Mouse (Mus musculus): ENCODE results near the gene Arhgef18. TPM values are rescaled to one million over a fixed set of nuclear protein-coding genes. Genes with fewer than 3 reads are reported as not detected.

Gene Arhgef18
- polyA plus RNA-seq, 1 experiment: 67.7 TPM

- TF ChIP-seq POLR2A (IDR thresholded peaks at IDR 0.05; ENCODE audit: insufficient read depth, low read length) (no peak), CTCF (IDR thresholded peaks at IDR 0.05; ENCODE audit: low read depth, low read length) (peak; percentile 84), EP300 (IDR thresholded peaks at IDR 0.05; ENCODE audit: insufficient read depth, low read depth, low read length) (no peak)
- Histone ChIP-seq H3K9me3 (replicated peaks; ENCODE audit: control insufficient read depth, insufficient read depth, low read length, poor library complexity, severe bottlenecking) (no peaks in the 10 kb centered on the region), H3K27ac (ENCODE audit: insufficient read depth, low read length) (no peak overlapping the region), H3K27me3 (ENCODE audit: control insufficient read depth, insufficient read depth, low read length, poor library complexity, severe bottlenecking) (no peaks in the 10 kb centered on the region), H3K9ac (ENCODE audit: low read depth, poor library complexity, severe bottlenecking) (no peak overlapping the region), H3K4me3 (ENCODE audit: low read depth, low read length) (no peak overlapping the region), H3K36me3 (ENCODE audit: control insufficient read depth, insufficient read depth, low read length, poor library complexity, severe bottlenecking) (peaks cover 69% of the 10 kb centered on the region), H3K4me1 (ENCODE audit: control insufficient read depth, insufficient read depth, low read length) (no peaks in the 10 kb centered on the region)
Measured at GRCm38 (mm10) chr8:3439510-3439909, 46.7 kb downstream of the Arhgef18 start.

DNA sequence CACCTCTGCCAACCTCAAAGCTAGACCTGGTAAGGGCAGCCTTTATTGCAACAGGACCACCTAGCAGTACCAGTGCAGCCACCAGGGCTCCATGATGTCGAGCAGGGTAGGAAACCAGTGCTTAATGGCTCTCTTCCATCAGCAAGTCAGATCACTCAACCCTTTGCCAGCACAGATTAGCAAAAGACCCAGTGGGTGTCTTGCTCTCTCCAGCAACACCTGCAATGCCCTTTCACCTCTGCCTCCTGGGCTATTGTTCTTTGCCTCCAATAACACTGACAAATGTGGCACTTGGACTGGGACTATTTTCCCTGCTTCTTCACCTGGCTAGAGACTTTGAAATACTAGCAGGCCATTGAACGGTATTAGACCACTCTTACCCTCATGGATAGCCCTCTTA lies 56.4 kb downstream of the Arhgef18 start:
- H3K9ac ChIP-seq (ENCODE audit: low read depth, poor library complexity, severe bottlenecking): no peak overlapping the region
- H3K27me3 ChIP-seq (ENCODE audit: control insufficient read depth, insufficient read depth, low read length, poor library complexity, severe bottlenecking): no peaks in the 10 kb centered on the region
- TF ChIP-seq EP300 (IDR thresholded peaks at IDR 0.05; ENCODE audit: insufficient read depth, low read depth, low read length) (no peak), CTCF (IDR thresholded peaks at IDR 0.05; ENCODE audit: low read depth, low read length) (no peak), POLR2A (IDR thresholded peaks at IDR 0.05; ENCODE audit: insufficient read depth, low read length) (no peak)
- no peak overlapping the region for H3K4me3 ChIP-seq (ENCODE audit: low read depth, low read length)
- no peak overlapping the region for H3K27ac ChIP-seq (ENCODE audit: insufficient read depth, low read length)
- H3K4me1 ChIP-seq (ENCODE audit: control insufficient read depth, insufficient read depth, low read length): no peaks in the 10 kb centered on the region
- H3K36me3 ChIP-seq (ENCODE audit: control insufficient read depth, insufficient read depth, low read length, poor library complexity, severe bottlenecking): peaks cover 61% of the 10 kb centered on the region
- H3K9me3 ChIP-seq (replicated peaks; ENCODE audit: control insufficient read depth, insufficient read depth, low read length, poor library complexity, severe bottlenecking): peaks cover 3% of the 10 kb centered on the region; the same call in 1 of the 2 replicates

GRCm38 (mm10) chr8:3450670-3451069 lies 57.9 kb downstream of the Arhgef18 start:
- H3K9ac ChIP-seq (ENCODE audit: low read depth, poor library complexity, severe bottlenecking): no peak overlapping the region
- H3K36me3 ChIP-seq (ENCODE audit: control insufficient read depth, insufficient read depth, low read length, poor library complexity, severe bottlenecking): peaks cover 72% of the 10 kb centered on the region
- peak; percentile 97 for TF ChIP-seq CTCF (IDR thresholded peaks at IDR 0.05; ENCODE audit: low read depth, low read length)
- TF ChIP-seq POLR2A (IDR thresholded peaks at IDR 0.05; ENCODE audit: insufficient read depth, low read length): no peak
- no peak for TF ChIP-seq EP300 (IDR thresholded peaks at IDR 0.05; ENCODE audit: insufficient read depth, low read depth, low read length)
- no peaks in the 10 kb centered on the region for H3K4me1 ChIP-seq (ENCODE audit: control insufficient read depth, insufficient read depth, low read length)
- no peak overlapping the region for H3K27ac ChIP-seq (ENCODE audit: insufficient read depth, low read length)
- no peak overlapping the region for H3K4me3 ChIP-seq (ENCODE audit: low read depth, low read length)
- peaks cover 3% of the 10 kb centered on the region; the same call in 1 of the 2 replicates for H3K9me3 ChIP-seq (replicated peaks; ENCODE audit: control insufficient read depth, insufficient read depth, low read length, poor library complexity, severe bottlenecking)
- H3K27me3 ChIP-seq (ENCODE audit: control insufficient read depth, insufficient read depth, low read length, poor library complexity, severe bottlenecking): no peaks in the 10 kb centered on the region

DNA sequence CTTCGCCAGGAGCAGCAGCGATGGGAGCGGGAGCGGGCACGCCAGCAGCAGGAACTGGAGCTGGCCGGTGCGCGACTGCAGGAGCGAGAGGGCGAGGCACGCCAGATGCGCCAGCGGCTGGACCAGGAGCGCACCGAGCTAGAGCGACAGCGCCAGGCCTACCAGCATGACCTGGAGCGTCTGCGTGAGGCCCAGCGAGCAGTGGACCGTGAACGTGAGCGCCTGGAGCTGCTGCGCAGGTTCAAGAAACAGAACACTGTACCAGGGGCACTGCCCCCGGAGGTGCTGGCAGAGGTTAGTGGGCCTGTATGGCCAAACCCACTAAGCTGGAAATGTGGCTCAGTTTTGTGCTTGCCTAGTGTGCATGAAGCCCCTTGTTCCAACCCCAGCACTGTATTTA lies 59.2 kb downstream of the Arhgef18 start:
- Histone ChIP-seq H3K4me3 (ENCODE audit: low read depth, low read length) (peak overlapping the region; percentile 1; the same call in 1 of the 2 replicates), H3K9ac (ENCODE audit: low read depth, poor library complexity, severe bottlenecking) (no peak overlapping the region), H3K9me3 (replicated peaks; ENCODE audit: control insufficient read depth, insufficient read depth, low read length, poor library complexity, severe bottlenecking) (peaks cover 3% of the 10 kb centered on the region; the same call in 1 of the 2 replicates), H3K27me3 (ENCODE audit: control insufficient read depth, insufficient read depth, low read length, poor library complexity, severe bottlenecking) (no peaks in the 10 kb centered on the region), H3K36me3 (ENCODE audit: control insufficient read depth, insufficient read depth, low read length, poor library complexity, severe bottlenecking) (peaks cover 74% of the 10 kb centered on the region), H3K27ac (ENCODE audit: insufficient read depth, low read length) (no peak overlapping the region), H3K4me1 (ENCODE audit: control insufficient read depth, insufficient read depth, low read length) (no peaks in the 10 kb centered on the region)
- TF ChIP-seq POLR2A (IDR thresholded peaks at IDR 0.05; ENCODE audit: insufficient read depth, low read length) (no peak), EP300 (IDR thresholded peaks at IDR 0.05; ENCODE audit: insufficient read depth, low read depth, low read length) (no peak), CTCF (IDR thresholded peaks at IDR 0.05; ENCODE audit: low read depth, low read length) (no peak)

GRCm38 (mm10) chr8:3463248-3463647 lies 70.4 kb downstream of the Arhgef18 start:
- no peaks in the 10 kb centered on the region for H3K4me1 ChIP-seq (ENCODE audit: control insufficient read depth, insufficient read depth, low read length)
- H3K4me3 ChIP-seq (ENCODE audit: low read depth, low read length): no peak overlapping the region
- no peak for TF ChIP-seq POLR2A (IDR thresholded peaks at IDR 0.05; ENCODE audit: insufficient read depth, low read length)
- TF ChIP-seq EP300 (IDR thresholded peaks at IDR 0.05; ENCODE audit: insufficient read depth, low read depth, low read length): no peak
- TF ChIP-seq CTCF (IDR thresholded peaks at IDR 0.05; ENCODE audit: low read depth, low read length): no peak
- H3K27me3 ChIP-seq (ENCODE audit: control insufficient read depth, insufficient read depth, low read length, poor library complexity, severe bottlenecking): no peaks in the 10 kb centered on the region
- H3K36me3 ChIP-seq (ENCODE audit: control insufficient read depth, insufficient read depth, low read length, poor library complexity, severe bottlenecking): no peaks in the 10 kb centered on the region
- no peaks in the 10 kb centered on the region for H3K9me3 ChIP-seq (replicated peaks; ENCODE audit: control insufficient read depth, insufficient read depth, low read length, poor library complexity, severe bottlenecking)
- no peak overlapping the region for H3K9ac ChIP-seq (ENCODE audit: low read depth, poor library complexity, severe bottlenecking)
- no peak overlapping the region for H3K27ac ChIP-seq (ENCODE audit: insufficient read depth, low read length)

DNA sequence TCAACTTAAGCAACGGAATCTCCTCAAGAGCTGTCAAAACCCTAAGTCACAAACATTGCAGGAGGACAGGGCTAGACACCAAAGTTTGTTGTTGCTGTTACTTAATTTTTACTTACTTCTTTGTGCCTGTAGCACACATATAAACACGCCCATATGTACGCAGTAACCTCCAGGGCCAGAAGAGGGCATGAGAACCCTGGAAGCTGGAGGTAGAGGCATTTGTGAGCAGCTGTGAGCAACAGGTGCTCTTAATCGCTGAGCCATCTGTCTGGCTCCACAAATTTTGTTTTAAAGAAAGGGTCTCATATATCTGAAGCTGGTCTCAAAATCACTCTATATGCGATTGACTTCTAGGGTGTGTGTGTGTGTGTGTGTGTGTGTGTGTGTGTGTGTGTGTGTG lies 71.5 kb downstream of the Arhgef18 start:
- Histone ChIP-seq H3K27ac (ENCODE audit: insufficient read depth, low read length) (no peak overlapping the region), H3K9me3 (replicated peaks; ENCODE audit: control insufficient read depth, insufficient read depth, low read length, poor library complexity, severe bottlenecking) (no peaks in the 10 kb centered on the region), H3K4me3 (ENCODE audit: low read depth, low read length) (no peak overlapping the region), H3K36me3 (ENCODE audit: control insufficient read depth, insufficient read depth, low read length, poor library complexity, severe bottlenecking) (no peaks in the 10 kb centered on the region), H3K27me3 (ENCODE audit: control insufficient read depth, insufficient read depth, low read length, poor library complexity, severe bottlenecking) (no peaks in the 10 kb centered on the region), H3K4me1 (ENCODE audit: control insufficient read depth, insufficient read depth, low read length) (no peaks in the 10 kb centered on the region), H3K9ac (ENCODE audit: low read depth, poor library complexity, severe bottlenecking) (no peak overlapping the region)
- TF ChIP-seq POLR2A (IDR thresholded peaks at IDR 0.05; ENCODE audit: insufficient read depth, low read length) (no peak), CTCF (IDR thresholded peaks at IDR 0.05; ENCODE audit: low read depth, low read length) (peak; percentile 57), EP300 (IDR thresholded peaks at IDR 0.05; ENCODE audit: insufficient read depth, low read depth, low read length) (no peak)
